Mouse (Mus musculus): ENCODE measurements around the gene Spats2. TPM values are rescaled to one million over a fixed set of nuclear protein-coding genes. Genes with fewer than 3 reads are reported as not detected.
"Not testable (repeated sequence)": the region's sequence is repeated elsewhere in the genome, so short reads cannot be mapped to it uniquely, and the experiment has no call there.

Spats2 gene
- total RNA-seq, 2 experiments from 2014 or later, result 0.61 TPM; not detected in 1

DNA sequence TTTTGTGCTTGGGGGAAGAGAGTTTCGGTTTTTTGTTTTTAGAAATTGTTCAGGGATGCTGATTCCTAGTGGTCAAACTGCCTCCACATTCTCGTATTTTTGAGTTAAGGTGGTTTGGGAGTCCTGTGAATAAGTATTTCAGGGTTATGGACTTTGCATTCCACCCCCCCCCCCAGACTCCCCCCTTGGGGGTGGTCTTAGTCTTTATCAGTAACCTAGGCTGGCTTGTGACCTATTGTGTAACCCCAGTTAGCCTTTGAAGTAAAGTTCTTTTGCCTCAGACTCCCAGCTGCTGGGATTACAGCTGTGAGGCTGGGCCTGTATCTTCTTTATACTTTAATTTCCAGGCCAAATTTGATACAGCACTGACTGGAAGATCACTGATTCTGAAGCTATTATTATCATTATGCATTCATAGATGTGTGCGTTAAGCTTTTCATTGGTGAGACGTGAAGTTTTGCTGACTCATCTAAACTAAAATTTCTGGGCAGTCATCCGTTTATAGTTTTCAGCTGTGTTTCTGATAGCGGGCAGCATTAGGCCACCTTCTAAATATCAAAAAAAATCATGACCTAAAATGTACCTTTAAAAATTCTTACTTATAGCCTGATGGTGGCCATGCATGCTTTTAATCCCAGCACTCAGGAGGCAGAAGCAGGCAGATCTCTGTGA, 2.3 kb downstream of the Spats2 start:
- no peak for ATAC-seq (replicated peaks; ENCODE audit: low FRiP score, low TSS enrichment, poor library complexity, severe bottlenecking)

DNA sequence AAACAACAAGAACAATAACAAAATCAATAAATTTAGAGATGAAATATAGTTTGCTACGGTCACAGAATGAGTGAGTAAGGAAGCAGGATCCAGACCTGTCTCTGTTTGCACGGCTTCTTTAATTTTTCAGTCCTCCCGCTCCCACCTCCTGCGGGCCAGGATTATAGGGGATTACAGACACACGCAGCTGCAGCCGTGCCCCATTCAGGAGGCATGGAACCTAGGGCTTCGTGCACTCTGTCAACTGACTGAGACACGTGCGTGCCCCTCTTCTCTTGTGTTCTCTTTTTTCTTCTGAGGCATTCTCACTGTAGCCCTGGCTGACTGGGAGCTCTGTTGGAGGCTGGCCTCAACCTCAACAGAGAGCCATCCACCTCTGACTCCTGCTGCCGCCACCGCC, 3.7 kb downstream of the Spats2 start:
- ATAC-seq (replicated peaks; ENCODE audit: low FRiP score, low TSS enrichment, poor library complexity, severe bottlenecking), result no peak

DNA sequence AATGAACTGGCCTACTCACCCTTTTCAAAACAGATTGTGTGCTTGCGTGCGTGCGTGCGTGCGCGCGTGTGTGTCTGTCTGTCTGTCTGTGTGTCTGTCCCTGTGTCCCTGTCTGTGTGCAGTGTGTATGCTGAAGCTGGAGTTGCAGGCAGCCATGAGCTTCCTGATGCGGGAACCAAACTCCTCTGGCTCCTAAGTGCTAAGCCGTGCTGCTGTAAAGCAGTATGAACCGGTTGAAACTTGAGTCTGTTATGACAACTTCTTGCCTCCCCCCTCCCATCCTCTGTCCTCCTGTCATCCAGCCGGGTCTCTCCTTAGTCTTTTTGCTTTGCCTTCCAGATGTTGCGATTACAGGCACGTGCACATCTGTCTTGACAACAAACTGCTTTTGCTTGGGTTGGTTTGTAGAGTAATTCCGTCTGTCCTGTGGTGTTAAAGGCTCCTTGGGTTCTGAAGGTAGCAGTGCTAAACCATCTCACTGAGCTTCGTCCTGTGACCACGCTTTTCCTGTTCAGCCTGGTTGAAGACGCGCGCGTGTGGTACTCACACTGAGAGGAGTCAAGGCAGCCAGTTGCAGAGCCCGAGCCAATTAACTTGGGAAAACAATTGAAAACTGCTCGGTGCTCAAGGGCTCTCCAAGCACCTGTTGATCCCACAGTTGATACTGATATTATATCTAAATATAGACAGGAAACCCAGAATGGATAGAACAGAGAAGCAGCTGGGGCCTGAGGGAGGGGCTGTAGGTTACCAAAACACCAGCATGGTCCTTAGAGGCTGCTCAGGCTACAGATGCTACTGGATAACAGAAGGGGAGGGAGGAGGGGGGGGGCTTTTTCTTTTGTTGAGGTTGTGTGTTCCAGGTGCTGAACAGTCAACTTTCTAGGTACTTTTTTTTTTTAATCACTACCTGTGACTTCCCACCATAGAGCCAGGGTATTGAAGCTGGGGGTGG, 4.5 kb downstream of the Spats2 start:
- no peak; the same call in 1 of the 2 replicates for ATAC-seq (replicated peaks; ENCODE audit: low FRiP score, low TSS enrichment, poor library complexity, severe bottlenecking)

DNA sequence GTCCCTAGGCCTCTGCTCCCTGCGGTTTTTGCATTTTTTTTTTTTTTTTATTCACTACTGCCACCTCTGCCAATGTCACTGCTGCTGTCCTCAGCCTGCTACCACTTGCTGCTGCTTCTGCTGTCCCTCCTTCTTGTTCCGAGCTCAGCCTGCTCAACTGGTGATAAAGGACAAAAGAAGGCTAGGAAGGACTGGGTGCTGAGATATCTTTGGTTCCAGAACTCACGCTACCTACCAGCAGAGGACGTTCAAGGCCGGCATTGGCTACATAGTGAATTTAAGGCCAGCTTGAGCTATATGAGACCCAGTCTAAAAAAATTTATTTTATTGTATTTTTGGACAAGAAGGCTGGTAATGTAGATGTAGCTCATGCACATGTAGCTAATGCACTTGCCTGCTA, 12.7 kb downstream of the Spats2 start:
- no peak for ATAC-seq (replicated peaks; ENCODE audit: low FRiP score, low TSS enrichment, poor library complexity, severe bottlenecking)

DNA sequence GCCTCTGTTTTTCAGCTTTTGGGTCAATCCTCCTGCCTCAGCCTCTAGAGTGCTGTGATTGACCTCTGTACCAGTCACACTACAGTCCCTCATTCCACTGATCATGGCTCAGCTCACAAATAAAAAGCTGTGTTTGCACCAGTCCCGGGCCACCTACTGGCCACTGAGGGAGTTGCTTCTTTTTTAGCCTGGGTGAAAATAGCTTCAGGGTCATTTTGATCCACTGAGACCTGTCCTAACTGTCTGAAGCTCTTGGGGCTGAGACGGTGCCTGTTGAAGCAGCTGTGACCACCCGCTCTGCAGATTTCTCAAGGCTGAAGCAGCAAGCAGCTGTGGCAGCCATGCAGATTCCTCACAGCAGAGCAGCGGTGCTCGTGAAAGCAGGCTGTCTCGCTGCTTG, 14.0 kb downstream of the Spats2 start:
- ATAC-seq (replicated peaks; ENCODE audit: low FRiP score, low TSS enrichment, poor library complexity, severe bottlenecking), result peak; percentile 68

DNA sequence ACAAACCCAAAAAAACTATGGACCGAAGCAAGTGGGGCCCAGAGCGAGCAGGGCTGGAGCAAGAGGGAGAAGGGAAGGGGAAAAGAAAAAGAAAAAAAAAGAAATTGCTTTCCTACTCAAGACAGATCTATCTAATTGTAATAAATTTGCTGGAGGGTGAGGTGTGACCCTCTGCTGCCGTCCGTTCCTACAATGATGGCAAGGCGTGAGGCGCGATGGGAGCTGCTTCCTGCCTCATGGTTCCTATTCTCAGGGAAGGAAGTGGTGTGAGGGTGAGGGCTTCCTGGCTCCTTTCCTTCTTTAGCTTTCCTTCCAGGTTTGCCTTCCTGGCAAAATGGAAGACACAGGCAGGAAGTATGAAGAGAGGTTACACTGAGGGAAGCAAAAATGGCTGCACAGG, 24.8 kb downstream of the Spats2 start:
- no peak for ATAC-seq (replicated peaks; ENCODE audit: low FRiP score, low TSS enrichment, poor library complexity, severe bottlenecking)

DNA sequence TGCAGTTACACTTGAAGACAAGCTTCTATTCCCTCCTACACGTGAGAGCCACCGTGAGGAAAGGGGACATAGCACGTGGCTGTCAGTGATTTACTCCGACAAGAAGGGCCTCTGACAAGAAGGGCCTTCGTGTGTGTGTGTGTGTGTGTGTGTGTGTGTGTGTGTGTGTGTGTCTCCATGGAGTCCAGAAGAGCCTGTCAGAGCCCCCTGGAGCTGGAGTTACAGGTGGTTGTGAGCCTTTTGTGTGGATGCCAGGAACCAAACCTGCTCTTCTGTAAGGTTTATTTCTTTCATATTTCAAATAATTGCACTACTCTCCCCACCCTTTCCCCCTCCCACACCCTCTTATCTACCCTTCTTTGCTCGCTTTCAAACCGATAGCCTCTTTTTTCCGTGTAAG, 25.6 kb downstream of the Spats2 start:
- no peak for ATAC-seq (replicated peaks; ENCODE audit: low FRiP score, low TSS enrichment, poor library complexity, severe bottlenecking)

DNA sequence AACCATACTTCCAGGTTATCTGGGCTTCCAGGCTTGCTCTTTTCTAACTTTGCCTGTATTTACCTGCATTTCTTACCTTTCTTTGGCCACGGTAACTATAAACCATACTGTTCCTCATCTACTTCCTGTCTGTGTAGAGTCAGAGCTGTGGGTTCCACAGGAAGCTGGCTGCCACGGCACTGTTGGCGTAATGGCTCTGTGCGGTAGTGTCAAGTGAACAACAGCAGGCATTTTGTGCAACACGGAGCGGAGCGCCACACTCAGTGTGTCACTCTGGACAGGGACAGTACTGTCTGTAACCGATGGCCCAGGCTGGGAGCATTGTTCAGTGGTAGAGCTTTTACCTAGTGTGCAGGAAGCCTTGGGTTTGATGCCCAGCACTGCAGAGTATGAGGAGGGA, 27.8 kb downstream of the Spats2 start:
- no peak for ATAC-seq (replicated peaks; ENCODE audit: low FRiP score, low TSS enrichment, poor library complexity, severe bottlenecking)

DNA sequence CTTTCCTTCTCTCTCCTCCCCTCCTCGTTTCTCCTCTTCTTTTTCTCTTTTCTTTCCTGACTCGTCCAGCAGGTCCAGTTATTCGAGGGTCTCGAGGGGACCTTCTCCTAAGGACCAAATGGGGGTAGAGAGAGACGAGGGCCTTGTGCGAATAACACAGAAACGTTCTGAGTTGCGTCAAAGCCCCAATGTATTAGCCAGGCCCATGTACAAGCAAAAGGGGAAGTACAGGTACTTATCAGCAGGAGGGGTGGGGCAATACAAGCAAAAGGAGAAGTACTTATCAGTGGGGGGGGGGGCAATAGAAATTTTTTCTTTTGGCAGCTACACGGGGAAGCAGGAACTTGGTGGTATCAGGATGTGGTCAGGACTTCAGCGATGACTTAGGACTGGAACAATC, 28.8 kb downstream of the Spats2 start:
- ATAC-seq (replicated peaks; ENCODE audit: low FRiP score, low TSS enrichment, poor library complexity, severe bottlenecking), result not testable (repeated sequence)

DNA sequence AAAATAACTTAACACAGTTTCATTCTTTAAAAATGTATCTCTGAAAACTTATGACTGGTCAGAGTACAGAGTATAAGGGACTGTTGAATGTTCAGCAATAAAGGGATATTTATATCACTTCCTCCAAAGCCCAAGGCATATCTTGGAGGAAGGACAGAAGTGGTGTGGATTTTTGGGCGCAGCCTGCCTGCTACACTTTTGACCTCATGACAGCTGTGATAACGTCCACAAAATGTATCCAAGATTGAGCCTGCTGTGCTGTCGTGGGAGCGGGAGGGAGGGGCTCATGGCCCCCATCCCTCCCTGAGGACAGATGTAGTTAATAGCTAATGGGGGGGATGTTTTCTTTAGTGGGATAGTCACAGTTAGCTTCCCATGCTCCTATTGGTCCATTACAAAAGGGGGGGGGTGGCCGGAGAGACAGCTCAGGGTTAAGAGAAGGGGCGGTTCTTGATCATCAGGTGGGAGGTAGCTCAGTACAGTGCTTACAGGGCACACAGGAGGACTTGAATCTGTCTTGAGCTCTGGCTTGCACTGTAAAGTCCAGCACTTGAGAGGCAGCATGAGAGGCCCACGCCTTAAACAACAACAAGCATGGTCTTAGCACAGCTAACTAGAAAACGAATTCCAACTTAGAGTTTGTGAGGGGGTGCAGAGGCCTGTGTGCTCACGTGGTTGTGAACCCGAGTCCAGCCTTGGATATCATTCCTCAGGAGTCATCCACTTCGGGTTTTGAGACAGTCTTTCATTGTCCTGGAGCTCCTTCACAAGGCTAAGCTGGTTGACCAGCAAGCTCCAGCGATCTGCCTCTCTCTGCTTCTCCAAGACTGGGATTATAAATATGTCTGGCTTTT, 38.0 kb downstream of the Spats2 start:
- no peak for ATAC-seq (replicated peaks; ENCODE audit: low FRiP score, low TSS enrichment, poor library complexity, severe bottlenecking)

DNA sequence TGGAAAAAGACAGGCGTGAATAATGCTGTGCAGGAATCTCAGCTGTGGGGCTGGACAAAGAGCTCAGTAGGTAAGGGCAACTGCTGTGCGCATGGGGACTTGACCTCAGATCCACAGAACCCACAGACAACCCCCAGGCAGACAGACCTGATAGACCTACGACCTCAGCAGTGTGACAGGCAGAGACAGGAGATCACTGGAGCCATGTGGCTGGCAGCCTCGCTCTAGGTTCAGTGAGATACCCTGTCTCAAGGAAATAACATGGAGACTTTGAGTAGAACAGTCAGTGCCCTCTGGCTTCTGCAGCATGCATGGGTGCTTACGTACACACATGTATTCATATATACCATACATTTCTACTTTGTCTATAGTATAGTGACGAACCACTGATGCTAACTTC, 46.4 kb downstream of the Spats2 start:
- ATAC-seq (replicated peaks; ENCODE audit: low FRiP score, low TSS enrichment, poor library complexity, severe bottlenecking), result no peak

DNA sequence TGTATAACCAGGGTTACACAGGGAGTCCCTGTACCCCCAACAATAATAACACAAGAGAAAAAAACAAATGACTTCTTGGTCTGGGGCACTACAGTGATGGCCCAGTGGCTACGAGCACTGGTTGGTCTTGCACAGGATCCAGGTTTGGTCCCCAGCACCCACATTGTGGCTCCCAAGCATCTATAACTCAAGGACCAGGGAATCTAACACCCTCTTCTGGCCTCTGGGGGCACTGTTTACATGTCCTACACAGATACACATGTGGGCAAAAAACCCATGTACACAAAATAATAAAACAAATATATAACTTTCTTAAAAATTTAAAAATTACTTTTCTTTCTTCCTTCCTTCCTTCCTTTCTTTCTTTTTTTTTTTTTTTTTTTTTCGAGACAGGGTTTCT, 53.9 kb downstream of the Spats2 start:
- no peak for ATAC-seq (replicated peaks; ENCODE audit: low FRiP score, low TSS enrichment, poor library complexity, severe bottlenecking)

DNA sequence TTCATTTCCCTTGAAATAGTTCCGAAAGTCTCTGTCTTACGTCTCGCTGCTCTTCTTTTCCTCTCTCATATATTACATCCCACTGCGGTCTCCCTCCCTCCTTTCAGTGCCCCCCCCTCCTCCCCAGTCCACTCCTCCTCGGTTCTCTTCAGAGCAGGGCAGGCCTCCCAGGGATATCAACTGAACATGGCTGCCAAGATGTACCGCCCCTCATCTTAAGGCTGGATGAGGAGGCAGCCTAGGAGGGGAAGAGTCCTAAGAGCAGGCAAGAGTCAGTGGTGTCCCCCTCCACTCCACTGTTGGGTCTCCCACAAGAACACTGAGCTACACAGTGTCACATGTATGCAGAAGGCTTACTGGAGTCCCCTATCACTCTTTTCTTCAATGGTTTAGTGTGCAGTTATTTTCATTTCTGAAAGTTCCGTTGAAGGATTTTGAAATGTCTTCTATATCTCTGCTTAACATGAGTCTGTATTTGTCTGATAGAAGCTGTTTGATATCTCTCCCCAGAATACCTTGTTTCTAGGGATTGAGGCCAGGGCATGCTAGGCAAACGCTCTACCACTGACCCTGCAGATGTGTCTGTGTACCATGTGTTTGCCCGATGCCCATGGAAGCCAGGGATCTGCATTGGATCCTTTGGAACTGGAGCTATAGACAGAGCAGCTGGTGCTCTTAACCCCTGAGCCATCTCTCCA, 58.6 kb downstream of the Spats2 start:
- peak; percentile 68 for ATAC-seq (replicated peaks; ENCODE audit: low FRiP score, low TSS enrichment, poor library complexity, severe bottlenecking)

DNA sequence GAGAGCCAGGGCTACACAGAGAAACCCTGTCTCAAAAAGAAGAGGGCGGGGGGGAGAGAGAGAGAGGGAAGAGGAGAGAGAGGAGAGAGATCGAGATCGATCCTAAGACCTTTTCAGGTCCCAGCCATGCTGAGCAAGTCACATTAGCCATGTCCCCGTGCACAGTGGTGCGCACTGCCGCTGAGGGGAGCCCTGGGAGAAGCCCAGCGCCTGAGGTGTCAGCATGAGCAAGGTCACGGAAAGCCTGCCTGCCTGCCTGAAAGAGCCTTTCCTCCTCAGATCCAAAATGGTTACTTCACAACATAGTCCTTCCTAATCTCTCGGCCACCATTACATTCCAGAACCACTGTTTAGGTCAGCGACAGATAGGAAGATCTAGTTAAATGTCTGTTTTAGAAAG, 68.6 kb downstream of the Spats2 start:
- ATAC-seq (replicated peaks; ENCODE audit: low FRiP score, low TSS enrichment, poor library complexity, severe bottlenecking), result no peak

DNA sequence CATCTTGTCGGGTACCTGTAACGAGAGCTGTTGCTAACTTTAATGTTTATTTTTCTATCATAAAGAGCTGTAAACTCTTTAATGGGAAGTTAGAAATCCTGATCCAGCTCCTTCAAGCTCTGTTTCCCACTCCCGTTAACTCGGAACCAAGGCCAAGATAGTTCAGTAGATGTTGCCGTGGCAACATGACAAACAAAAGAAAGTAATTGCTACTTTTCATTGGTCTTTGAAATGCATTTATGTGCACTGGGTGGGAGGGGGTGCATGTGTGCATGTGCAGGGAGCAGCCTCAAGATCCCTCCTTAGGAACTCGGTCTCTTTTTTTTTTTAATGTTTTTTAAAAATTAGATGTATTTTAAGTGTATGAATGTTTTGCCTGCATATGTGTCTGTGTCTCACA, 69.3 kb downstream of the Spats2 start:
- no peak for ATAC-seq (replicated peaks; ENCODE audit: low FRiP score, low TSS enrichment, poor library complexity, severe bottlenecking)

DNA sequence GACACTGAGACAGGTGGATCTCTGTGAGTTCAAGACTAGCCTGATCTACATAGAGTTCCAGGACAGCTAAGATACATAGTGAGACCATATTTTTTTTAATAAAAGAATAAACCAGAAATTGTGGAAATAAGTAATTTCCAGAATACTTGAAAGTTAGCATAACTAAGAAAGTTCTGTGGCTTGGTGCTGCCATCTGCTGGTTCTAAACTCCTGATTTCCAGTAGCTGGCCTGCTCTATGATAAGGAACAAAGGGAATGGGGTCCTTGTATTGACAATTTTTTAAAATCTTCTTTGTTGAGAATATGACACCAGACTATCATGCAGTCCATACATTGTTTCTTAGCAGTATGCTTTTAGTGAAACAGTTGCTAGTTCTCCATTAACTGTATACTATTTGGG, 73.0 kb downstream of the Spats2 start:
- ATAC-seq (replicated peaks; ENCODE audit: low FRiP score, low TSS enrichment, poor library complexity, severe bottlenecking), result no peak

DNA sequence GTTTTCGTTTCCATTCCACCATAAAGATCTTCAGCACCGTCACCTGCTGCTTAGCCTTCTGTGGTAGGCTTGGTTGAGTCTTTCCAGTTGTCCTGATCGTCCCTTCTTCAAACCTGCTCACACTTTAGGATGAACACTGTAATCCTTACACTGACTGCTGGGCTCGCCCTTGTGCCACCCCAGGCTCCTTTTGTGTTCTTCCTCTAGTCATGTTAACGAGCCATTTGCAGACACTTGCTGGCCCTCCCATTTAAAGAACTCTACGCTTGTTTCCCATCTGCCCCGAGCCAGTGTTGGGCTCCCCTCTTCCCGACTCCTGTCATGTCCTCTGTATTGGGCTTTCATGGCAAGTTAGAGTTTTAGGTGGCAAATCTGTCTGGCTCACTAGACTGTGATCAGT, 80.2 kb downstream of the Spats2 start:
- ATAC-seq (replicated peaks; ENCODE audit: low FRiP score, low TSS enrichment, poor library complexity, severe bottlenecking), result no peak

DNA sequence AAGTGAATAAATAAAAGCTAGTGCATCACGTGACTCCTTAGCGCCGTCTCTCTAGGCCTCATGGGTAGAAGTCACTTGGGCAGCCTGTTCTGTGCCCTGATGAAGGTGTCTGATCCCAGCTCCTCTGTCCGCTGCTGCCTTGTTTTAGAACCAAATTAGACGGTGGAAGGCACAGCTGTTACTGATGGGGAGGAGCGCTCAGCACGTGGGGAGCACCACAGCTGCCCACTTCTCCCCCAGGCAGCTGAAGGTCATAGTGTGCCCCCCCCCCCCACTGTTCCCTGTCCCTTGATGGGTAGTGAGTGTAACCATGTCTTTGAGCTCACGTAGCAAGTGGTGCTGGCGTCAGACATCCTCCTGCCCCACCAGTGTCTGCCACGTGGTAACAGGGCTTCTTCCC, 87.5 kb downstream of the Spats2 start:
- ATAC-seq (replicated peaks; ENCODE audit: low FRiP score, low TSS enrichment, poor library complexity, severe bottlenecking), result no peak

DNA sequence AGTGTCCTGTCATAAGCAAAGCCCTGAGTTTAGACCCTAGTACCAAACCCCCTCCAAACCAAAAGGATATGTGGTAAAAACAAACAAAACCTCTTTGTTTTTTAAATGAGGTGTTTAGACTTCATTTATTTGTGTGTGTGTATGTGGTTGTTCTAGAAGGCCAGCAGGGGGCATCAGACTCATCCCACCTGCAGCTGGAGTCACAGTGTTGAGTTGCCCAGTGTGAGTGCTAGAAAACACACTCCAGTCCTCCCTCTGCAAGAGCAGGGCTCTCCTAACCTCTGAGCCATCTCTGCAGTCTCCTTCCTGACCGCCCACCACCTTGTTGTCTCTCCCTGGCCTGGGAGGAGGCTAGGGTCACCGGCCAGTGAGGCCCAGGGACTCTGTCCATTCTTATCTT, 89.2 kb downstream of the Spats2 start:
- ATAC-seq (replicated peaks; ENCODE audit: low FRiP score, low TSS enrichment, poor library complexity, severe bottlenecking), result peak; percentile 59; the same call in 1 of the 2 replicates

All from megakaryocyte-erythroid progenitor cell, adult 5-6 weeks (primary cell).